ENCODE assay signal across 21 mouse cellular contexts in the genomic region with DNA sequence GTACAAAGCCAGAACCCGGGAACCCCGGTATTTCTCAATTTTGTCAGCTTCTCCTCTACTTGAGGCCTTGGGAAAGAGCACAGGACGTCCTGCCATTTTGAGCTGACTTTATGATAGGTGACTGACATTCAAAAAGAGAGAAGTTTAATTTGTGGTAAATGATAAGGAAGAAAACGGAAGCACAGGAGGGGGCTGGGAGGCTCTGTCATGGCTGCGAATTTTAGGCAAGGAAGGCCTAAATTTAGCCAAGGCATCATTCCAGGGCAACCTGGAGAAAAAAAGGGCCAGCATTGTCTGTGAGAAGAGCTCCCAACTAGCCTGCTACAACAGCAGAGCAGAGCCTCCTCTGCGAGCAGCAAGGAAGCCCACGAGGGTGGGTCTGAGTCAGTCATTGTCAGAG. TPM values are rescaled to one million over a fixed set of nuclear protein-coding genes. Genes with fewer than 3 reads are reported as not detected.
"Had no signal": no experiment of that assay in that cellular context is flagged by ENCODE, and none has a peak within 500 bp of the region (broad histone marks: within the 10 kb centered on the region; RNA-seq: fewer than 3 reads in every experiment).

No protein-coding gene starts in this region.

- H3K9ac ChIP-seq: heart, embryonic 12.5 days; heart, embryonic 13.5 days; heart, embryonic 15.5 days; hindbrain, embryonic 12.5 days; hindbrain, embryonic 13.5 days; hindbrain, embryonic 14.5 days; hindbrain, embryonic 15.5 days; intestine, embryonic 15.5 days; kidney, embryonic 15.5 days had no signal

- H3K9me3 ChIP-seq: heart, embryonic 10.5 days; heart, embryonic 12.5 days; heart, embryonic 13.5 days; heart, embryonic 15.5 days; hindbrain, embryonic 10.5 days; hindbrain, embryonic 12.5 days; hindbrain, embryonic 13.5 days; hindbrain, embryonic 15.5 days; intestine, embryonic 15.5 days; kidney, embryonic 15.5 days had no signal

- H3K4me3 ChIP-seq: heart, embryonic 10.5 days; heart, embryonic 12.5 days; heart, embryonic 13.5 days; heart, embryonic 15.5 days; hindbrain, embryonic 10.5 days; hindbrain, embryonic 12.5 days; hindbrain, embryonic 13.5 days; hindbrain, embryonic 15.5 days; intestine, embryonic 15.5 days; kidney, embryonic 15.5 days; layer of hippocampus, adult 2 months; left cerebral cortex, adult 2 months had no signal

- ATAC-seq: hindbrain, embryonic 16.5 days; hindbrain, postnatal 0 days; intestine, embryonic 15.5 days; intestine, embryonic 16.5 days; intestine, postnatal 0 days had no signal

- H3K27ac ChIP-seq: heart, embryonic 10.5 days; heart, embryonic 13.5 days; heart, embryonic 15.5 days; hindbrain, embryonic 10.5 days; hindbrain, embryonic 12.5 days; hindbrain, embryonic 13.5 days; hindbrain, embryonic 14.5 days; hindbrain, embryonic 15.5 days; hindbrain, postnatal 0 days; intestine, embryonic 15.5 days; kidney, embryonic 15.5 days; kidney, postnatal 0 days; layer of hippocampus, adult 2 months; left cerebral cortex, adult 2 months had no signal

- H3K4me2 ChIP-seq: heart, embryonic 11.5 days; heart, embryonic 12.5 days; heart, embryonic 13.5 days; heart, embryonic 15.5 days; hindbrain, embryonic 12.5 days; hindbrain, embryonic 13.5 days; hindbrain, embryonic 14.5 days; hindbrain, embryonic 15.5 days; intestine, embryonic 15.5 days; kidney, embryonic 15.5 days had no signal

- H3K36me3 ChIP-seq: heart, embryonic 10.5 days; heart, embryonic 12.5 days; heart, embryonic 13.5 days; heart, embryonic 15.5 days; hindbrain, embryonic 10.5 days; hindbrain, embryonic 12.5 days; hindbrain, embryonic 13.5 days; hindbrain, embryonic 15.5 days; intestine, embryonic 15.5 days; kidney, embryonic 15.5 days had no signal

RNA-seq across cellular contexts. Expression of a gene that starts 5.3 kb away (rescaled TPM):
- total RNA-seq: hematopoietic stem cell, adult 5-6 weeks had no signal
- polyA plus RNA-seq: inflammation-experienced regulatory T-cells, adult 6 months had no signal

RNA-seq across cellular contexts. Expression of a gene that starts 34.3 kb away (rescaled TPM):
- total RNA-seq: hematopoietic stem cell, adult 5-6 weeks had no signal
- polyA plus RNA-seq: inflammation-experienced regulatory T-cells, adult 6 months had no signal
